Mouse (Mus musculus) monocyte, adult 2 months (primary cell): ENCODE data around the gene Ticam1.

Source experiments
- DNase-seq, 2 experiments: peaks; one replicate each; pipeline ENCODE4 v3.0.0; 2022; ENCODE audit warnings: low spot score in 2 of 2, low read depth in 1 of 2

Gene Ticam1

DNA sequence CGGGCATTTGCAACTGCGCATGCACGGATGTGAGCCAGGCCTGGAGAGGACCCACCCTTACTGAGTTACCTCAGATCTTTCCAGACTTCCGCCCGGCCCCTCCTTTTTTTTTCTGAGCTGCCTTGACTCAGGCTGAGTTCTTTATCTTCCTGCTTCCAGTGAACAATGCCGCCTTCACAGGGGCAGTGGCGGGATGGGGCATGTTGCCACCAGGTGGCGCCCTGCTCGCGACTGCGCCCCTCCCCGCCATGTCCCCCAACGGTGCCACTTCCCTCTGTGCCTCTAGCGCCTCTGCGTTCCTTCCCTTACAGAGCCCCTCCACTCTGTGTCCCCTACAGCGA lies 14.6 kb upstream of the Ticam1 start:
- DNase-seq = peak; percentile 81 to 86

DNA sequence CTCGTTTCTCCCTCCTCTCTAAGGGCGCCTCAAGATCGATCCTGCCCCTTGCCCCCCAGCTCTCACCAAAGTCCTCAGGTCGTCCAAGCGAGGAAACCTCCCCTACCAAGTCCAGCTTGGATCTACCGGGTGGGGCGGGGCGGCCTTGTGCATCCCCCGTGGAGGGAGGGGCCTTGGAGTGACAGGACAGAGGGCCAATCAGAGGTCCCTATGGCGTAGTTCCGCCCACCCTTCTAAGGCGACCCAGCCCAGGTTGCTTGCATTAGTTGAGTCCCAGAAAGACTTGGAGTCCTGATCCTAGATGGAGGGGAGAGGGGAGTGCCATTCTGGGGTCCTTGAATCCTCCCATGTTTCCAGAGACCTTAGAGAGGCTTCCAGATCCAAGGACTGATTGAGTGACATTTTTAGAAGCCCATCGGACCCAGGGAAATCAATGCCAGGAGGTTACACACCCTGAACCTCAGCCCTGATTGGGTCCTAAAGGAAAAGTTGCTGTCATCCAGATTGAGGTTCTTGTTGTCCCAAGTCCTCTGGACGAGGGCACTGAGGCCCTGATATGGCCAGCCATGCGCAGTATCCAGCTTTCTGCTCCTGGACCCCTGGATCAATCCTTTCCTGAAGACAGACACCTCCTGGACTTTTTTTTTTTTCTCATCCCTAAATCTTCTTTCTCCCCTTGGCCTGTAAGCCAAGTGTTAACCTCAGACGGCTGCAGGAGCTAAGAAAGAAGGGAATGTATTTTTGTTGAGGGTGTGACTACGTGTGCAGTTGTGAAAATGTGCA lies 14.0 kb upstream of the Ticam1 start:
- DNase-seq = peak; percentile 70 to 82

DNA sequence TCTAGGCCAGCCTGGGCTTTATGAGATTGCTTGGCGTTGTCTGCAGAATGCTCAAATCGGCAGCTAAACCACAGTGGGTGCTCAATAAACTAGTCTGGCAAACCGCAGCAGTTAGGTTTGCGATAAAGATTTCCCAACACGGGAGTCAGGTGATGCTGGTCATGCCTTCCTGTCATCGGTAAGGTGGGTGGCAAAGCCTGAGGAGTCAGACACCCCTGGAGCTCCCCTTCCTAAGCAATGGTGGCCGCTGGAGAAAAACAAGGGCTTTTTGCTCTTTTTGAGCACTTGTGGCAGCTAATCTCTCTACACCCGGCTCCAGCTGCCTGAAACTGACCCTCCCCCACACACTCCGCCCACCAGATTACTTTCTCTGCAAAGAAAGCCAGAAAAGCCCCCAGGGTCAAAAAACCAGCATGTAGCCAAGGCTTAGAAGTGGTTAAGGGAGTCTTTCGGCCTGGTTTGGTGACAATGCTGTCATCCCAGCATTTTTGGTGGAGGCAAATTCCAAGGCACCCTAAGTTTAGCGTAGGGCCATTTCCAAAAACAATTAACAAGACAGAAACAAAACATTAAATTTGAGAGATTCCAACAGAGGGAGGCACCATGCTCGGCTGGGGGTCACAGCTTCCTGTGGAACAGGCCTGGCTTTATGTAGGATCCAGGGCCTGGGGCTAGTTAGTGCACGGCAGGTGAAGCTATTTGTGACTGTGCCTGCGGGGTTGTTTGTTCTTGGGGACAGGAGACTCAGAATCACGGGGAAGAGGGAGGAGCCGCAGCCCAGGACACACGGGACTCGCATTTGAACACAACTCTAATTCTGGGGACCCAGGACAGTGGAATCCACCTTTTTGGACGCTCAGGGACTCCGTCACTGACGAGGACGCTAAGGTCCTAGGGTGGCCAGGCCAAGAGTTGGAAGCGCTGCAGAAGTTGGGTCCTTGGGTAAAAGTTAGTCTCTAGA lies 13.1 kb upstream of the Ticam1 start:
- no peak for DNase-seq

DNA sequence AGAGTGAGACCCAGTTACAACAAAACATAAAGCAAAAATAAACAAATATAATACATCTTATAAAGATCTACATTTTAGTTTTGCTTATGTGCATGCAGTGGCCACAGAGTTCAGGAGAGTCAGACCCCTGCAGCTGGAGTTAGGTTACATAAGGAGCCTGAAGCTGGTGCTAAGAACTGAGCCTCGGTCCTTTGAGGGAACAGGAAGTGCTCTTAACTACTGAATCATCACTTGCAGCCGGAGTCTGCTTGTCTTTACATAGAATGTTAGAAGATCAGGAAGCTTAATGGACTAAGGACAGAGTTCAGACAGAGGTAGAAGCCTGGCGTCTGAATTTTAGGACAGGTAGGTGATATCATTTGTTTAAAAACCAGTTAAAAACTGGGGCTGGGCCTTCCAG lies 12.3 kb upstream of the Ticam1 start:
- no peak for DNase-seq

DNA sequence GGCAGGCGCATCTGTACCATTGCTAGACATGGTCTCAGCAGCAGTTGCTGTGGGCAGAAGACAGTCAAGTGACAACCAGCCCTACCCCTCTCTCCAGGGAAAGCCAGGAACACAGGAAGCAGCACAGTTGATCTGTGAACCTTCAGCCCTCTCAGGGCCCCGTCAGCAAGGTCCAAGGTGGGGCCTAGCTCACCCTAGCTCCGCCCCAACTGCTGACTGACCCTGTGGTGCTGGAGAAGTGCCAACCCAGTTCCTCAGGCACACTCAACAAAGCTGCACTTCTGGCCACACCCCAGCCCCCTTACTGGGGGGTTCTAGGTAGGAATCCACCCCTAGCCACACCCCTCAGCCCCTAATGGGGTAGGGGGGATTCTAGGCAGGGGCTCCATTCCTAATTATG lies 11.2 kb upstream of the Ticam1 start:
- DNase-seq = no peak

DNA sequence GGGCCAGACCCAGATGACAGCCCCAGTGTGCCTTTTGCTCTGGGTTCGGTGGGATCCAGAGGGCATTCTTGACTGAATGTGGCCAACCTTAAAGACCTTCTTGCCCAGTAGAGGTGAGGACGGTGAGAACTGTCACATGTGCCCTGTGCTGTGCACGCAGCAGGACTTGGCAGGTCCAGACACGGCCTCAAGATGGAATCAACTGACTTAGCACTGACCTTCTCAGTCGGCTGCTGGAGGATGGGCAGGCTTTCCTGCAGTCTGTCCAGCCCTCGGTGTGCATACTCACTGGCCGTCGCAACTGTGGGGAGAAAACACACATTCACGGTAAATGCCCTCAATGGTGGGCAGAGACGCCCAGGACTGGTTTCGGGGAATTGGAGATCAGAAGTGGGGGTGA lies 9.4 kb upstream of the Ticam1 start:
- no peak for DNase-seq

DNA sequence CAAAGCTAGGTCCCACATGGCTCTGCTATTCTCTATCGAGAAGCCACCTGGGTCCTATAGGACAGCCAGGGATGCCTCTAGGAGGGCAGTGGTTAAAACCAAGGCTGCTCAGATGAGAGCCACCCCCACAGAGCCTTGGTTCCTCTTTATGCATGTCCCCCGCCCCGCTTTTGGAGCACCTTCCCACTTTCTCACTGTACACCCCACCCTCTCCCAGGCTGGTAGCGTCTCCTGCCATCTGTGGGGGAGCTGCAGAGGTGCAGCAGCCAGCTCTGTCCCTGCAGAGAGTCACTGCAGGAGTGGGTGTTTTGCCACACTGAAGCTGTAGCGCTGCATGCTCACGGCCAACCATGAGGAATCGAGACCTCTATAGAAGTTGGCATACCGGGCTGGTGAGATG lies 6.7 kb upstream of the Ticam1 start:
- no peak for DNase-seq

DNA sequence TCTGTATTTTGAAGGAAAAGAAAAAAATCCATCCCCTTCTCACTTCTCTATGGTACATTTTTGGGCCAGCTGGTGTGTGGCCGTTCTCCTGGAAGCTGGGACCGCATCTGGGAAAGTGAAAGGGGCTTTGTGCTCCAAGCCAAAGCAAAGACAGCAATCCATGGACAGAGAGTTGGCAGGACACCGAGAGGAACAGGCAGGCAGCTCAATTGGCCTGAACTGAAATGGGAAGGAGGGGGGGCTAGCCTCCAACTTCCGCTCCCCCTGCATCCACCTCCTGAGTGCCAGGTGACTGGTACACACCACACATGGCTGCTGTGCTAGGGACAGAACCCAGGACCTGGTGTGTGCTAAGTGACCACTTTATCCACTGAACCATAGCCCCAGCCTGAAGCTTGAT lies 6.2 kb upstream of the Ticam1 start:
- no peak for DNase-seq

DNA sequence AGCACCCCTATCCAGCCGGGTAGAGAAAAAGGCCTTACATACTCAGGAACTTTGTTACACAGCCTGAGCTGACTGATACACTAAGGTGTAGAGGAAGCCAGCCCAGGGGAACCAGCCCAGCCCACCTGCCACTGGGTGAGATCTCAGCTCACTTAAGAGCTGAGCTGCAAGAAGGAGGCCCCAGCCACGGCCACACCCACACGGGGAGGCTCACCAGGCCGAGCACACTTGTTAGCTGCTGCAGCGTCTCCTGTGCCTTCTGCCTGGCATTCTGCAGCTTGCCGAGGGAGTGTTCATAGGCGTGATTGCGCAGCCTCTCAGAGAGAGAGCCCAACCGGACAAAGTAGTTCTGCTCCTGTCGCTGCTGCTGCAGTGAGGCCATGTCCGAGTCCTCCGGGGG lies 4.6 kb upstream of the Ticam1 start:
- DNase-seq = no peak

DNA sequence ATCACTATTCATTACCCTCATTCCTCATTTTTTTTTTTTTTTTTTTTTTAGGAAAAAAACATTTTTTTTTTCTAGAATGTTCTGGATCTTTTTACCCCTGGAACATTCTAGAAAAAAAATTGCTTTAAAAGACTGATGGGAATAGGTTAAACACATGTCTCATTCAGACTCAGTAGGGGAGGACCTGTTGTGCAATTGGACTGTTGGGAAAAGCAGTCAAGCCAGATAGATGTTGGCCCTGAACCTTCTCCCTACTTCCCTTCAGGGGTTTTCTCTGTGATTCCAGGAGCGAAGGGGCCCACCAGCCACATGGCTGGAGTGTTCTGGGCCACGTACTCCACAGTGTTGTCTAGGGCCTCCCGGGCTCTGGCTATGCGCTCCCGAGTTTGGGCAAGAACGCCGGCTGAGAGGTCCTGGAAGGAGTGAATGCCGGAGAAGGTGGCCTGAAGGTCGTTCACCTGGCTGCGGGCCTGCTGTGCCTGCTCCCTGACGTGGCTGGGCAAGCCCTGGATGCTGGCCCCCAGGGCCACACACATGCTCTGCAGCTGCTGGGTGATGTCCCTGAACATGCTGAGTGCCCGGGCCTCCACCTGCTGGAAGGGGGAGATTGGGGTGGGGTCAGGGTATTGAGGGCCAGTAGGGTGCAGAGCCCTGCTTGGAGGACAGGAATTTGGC lies 3.0 kb upstream of the Ticam1 start:
- no peak for DNase-seq

DNA sequence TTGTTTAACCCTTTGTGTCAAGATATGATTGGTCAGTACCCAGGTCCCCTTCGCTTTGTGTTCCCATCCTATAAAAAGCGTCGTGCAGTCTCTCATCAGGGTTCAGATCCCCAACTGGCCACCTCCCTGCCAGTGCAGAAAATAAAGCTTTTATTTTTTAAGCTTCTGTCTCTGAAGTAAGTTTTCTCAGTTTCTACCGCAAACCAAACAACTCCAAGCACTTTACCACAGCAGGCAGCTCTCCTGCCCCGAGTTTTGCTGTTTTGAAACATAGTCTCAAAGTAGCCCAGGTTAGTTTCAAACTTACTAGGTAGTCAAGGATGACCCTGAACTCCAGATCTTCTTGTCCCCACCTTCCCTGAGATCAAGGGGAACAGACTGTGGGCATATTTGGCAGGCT lies 1.8 kb upstream of the Ticam1 start:
- no peak for DNase-seq

DNA sequence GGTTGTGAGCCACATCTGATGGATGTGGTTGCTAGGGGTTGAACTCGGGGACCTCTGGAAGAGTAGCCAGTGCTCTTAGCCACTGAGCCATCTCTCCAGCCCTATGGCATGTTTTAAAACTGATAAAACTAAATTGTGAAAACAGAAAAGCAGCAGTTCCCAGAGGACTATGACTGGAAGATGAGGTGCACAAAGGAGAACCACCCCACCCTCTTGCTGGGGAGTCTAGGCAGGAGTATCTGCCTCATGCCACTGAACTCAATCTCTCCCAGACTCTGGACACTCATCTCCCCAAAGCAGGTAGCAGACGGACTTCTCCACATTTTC lies 944 bp upstream of the Ticam1 start:
- DNase-seq = no peak

DNA sequence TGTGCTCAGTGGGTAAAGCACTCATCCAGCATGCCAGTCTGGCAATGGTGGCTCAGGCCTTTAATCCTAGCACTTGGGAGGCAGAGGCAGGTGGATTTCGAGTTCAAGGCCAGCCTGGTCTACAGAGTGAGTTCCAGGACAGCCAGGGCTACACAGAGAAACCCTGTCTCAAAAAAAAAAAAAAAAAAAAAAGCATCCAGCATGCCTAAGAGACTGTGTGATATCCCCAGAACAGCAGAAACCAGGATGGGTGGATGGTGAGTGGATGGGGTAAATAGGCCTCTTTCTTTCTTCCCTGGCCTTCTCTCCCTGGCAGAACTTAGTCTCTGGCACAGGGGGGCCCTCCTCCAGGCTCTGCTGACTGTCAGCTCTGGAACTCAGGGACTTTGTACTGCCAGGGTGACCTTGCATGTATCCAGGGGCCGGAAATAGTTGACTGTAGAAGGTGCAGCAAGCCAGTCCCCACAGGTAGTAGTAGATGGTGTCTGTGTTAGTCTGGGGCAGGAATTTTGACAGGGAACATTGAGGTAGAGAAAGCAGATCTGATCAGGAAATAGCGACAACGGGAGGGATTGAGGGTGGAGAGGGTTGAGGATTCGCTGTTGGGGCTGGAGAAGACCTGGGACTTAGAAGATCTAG lies 625 bp downstream of the Ticam1 start:
- DNase-seq = no peak

DNA sequence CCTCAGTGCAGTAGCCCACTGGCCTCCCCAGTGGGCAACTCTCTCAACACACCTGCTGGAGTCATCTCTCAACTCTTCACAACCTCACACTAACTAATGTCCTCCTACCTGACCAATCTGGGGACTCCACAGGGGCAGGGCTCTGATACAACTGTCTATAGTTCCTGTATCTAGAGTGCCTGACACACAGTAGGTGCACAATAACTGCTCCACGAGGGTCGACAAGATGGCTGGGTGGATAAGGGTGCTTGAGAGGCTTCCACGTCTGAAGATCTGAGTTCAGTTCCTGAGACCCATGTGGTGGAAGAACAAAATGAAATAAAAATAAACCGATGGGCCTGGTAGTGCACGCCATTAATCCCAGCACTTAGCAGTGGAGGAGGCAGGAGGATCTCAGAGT lies 2.6 kb downstream of the Ticam1 start:
- no peak for DNase-seq

DNA sequence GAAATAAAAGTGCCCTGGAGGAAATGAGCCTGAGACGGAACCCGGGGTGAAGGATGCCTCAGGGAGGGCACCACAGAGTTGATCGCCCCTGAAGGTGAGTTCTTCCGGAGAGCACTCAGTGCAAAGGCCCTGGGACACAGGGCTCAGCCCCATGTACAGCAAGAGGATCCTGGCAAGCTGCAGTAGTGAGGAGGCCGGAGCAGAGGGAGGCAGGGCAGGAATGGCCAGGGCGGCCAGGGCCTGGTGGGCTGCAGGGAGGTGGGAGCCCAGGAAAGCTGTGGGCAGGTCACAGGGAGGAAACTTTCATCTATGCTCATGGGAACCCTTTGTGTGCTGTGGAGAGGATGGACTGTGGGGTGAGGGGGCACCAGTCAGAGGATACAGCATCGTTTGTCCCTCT lies 3.1 kb downstream of the Ticam1 start:
- DNase-seq = no peak

DNA sequence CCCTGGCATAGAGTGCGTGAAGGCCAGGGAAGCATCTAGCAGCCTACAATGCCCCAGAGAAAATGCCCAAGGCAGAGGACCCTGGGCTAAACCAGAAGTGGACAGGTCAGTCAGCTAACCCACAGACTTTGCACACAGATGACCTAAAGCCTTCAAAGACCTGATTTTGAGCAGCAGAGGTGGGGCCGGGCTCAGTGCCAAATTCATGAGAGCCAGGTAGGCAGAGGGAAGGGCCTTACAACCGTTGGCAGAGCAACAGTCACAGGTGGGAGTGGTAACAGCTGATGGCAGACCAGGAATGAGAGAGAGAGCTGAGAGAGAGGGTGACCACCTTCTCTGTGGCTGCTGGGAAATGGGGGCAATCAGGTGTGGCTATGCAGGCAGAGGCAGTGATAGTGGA lies 3.9 kb downstream of the Ticam1 start:
- no peak for DNase-seq

DNA sequence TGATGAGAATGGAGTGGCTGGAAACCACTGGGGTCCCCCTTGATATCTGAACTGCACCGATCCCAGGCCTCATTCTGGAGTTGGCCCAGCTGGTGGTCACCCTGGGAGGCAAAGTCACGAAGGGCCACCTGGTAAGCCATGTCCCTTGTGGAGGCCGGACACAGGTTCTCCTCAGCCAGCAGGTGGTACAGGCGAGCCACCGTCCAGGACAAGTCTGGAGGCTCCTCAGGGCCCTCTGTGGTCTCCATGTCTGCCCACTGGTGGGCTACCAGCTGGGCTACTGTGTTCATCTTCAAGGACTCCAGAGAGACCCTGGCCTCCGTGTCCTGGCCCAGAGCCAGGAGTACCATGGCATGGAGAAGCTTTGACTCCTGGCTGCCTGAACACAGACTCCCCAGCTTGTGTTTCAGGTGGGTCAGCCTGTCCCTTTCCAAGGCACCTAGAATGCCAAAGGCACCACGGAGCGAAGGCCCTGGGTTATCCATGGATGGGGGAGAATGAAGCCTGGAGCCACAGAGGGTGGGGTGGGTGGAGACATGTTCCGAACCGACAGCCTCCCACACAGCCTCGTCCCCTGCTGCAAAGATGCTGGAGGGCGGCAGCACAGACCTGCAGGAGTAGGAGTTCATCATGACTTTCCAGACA lies 4.9 kb downstream of the Ticam1 start:
- no peak for DNase-seq

DNA sequence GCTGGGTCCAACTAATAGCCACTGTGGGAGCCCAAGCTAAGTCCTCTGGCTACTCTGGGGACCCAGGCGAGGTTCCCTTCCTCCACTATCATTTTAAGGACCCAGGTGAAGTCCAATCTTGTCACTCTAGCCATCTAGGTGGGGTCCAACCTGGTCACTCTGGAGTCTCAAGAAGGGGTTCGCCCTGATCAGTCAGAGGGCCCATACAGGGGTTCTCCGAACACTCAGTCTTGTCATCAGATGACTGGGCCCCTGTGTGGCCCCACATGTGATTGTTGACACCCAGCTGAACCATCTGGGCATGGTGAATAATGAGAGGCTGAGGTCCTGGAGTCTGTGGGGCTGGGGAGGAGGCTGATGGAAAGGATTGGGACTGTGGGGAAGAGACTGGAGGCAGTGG lies 6.8 kb downstream of the Ticam1 start:
- no peak for DNase-seq

DNA sequence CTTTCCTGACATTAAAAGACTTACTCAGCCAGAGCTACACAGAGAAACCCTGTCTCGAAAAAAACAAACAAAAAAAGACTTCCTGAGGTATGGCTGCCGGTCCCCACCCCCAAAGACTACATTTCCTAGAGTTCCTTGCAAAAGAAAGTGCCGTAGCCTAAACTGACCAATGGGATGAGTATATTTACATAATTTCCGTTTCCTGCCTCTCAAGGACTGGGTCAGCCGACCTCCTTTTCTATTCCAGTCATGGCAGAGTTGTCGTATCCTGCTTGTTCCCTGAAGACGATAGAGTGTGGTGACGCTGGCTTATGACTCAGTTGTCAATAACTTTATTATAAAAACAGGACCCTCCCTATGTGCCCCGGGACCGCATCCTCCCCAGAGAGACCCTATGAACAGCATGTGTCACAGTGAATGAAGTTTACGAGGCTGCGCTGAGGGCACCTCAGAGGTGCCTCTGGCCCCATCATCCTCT lies 7.4 kb downstream of the Ticam1 start:
- no peak for DNase-seq

DNA sequence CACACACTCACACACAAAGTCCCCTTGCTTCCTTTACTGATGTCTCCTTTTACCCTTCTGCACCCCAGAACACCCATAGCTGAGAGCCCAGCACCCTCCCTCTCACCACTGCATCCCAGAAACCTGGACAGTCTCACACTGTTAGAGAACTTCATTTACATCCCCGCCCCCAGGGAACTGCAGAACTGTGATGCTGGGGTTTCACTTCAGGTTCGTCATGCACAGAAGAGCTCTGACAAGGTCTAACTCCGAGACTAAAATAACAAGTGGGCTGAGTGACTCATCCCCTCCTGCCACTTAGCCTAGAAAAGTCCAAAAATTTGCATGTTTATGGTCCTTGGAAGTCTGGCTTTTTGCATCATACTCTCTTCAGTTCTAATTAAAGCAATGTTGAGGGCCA lies 10.3 kb downstream of the Ticam1 start:
- DNase-seq = peak in 1 of 2 experiments; percentile 61

DNA sequence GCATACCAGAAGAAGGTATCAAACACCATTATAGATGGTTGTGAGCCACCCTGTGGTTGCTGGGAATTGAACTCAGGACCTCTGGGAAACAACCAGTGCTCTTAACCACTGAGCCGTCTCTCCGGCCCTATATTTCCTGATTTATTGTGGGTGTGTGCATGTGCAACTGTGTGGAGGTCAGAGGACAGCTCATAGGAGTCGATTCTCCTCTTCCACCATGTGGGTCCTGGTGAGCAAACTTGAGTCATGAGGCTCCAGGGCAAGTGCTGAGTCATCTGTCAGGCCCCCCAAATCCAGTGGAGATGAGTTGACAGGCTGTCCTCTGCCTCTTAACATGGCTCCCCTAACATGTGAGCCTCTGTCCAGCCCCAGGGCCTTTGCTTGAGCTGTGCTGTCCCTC lies 10.7 kb downstream of the Ticam1 start:
- DNase-seq = no peak
